Mouse (Mus musculus) liver, postnatal 0 days (tissue): ENCODE results near the gene AI661453.

Experiments used
- CTCF ChIP-seq: sonication (generic); IDR thresholded peaks from 2 replicates; pipeline ENCODE4 v1.5.1; 2016; ENCODE audit warnings: antibody characterized with exemption, low read depth
- EP300 ChIP-seq: IDR thresholded peaks from 2 replicates; pipeline ENCODE4 v1.6.1; 2016; ENCODE audit warnings: antibody characterized with exemption, low read depth, mild to moderate bottlenecking

- TF ChIP-seq CTCF (no peak), EP300 (no peak)
These were observed 36.0 kb upstream of the AI661453 start, which contains the start of gene Guca1a for GRCm38 (mm10) chr17:47400451-47400850.
